Mouse (Mus musculus) kidney, embryonic 15.5 days (tissue): ENCODE measurements around the gene Bicc1. TPM values are rescaled to one million over a fixed set of nuclear protein-coding genes. Genes with fewer than 3 reads are reported as not detected.

Experiments used
- ATAC-seq: fragments of 200-750 bp; cut with Nextera tagmentation; replicated peaks from 2 replicates; pipeline ENCODE4 v1.8.0; 2017; ENCODE audit warnings: moderate TSS enrichment; ENCODE audit not compliant: low FRiP score
- H3K27ac ChIP-seq: fragments of 300-500 bp; sonication (generic); 2 replicates; pipeline ENCODE4 v1.5.1; 2015; ENCODE audit warnings: mild to moderate bottlenecking, inconsistent platforms
- H3K27me3 ChIP-seq: fragments of 300-500 bp; sonication (generic); 2 replicates; pipeline ENCODE4 v1.6.1; 2015; ENCODE audit warnings: inconsistent platforms
- H3K36me3 ChIP-seq: fragments of 300-500 bp; sonication (generic); 2 replicates; pipeline ENCODE4 v1.6.1; 2015; ENCODE audit warnings: inconsistent platforms
- H3K4me1 ChIP-seq: fragments of 300-500 bp; sonication (generic); 2 replicates; pipeline ENCODE4 v1.6.1; 2015; ENCODE audit warnings: inconsistent platforms
- H3K4me2 ChIP-seq: fragments of 300-500 bp; sonication (generic); 2 replicates; pipeline ENCODE4 v1.6.1; 2015; ENCODE audit warnings: moderate library complexity, mild to moderate bottlenecking, inconsistent platforms
- H3K4me3 ChIP-seq: fragments of 300-500 bp; sonication (generic); replicated peaks from 2 replicates; pipeline ENCODE4 v1.5.1; 2015; ENCODE audit warnings: mild to moderate bottlenecking, inconsistent platforms
- H3K9ac ChIP-seq: fragments of 300-500 bp; sonication (generic); 2 replicates; pipeline ENCODE4 v1.6.1; 2015; ENCODE audit warnings: mild to moderate bottlenecking, inconsistent platforms
- H3K9me3 ChIP-seq: fragments of 300-500 bp; sonication (generic); replicated peaks from 2 replicates; pipeline ENCODE4 v1.6.1; 2016; ENCODE audit warnings: inconsistent platforms
- WGBS: fragments of 180-500 bp; shearing (Covaris S2); methylation state at CpG from one replicate; pipeline ENCODE4 v1.1.7; 2015; ENCODE audit warnings: mixed read lengths; 5-methylcytosine and 5-hydroxymethylcytosine counted together
- polyA plus RNA-seq: library from polyadenylated mRNA; unstranded; fragments of >200 nt; fragmentation: Nextera tagmentation; extraction: Ambion mirVana; gene quantifications from 2 replicates; pipeline ENCODE4 v1.2.1, GENCODE M21; 2015

Gene Bicc1
- polyA plus RNA-seq, 1 experiment from 2014 or later, result 40.3 TPM

DNA sequence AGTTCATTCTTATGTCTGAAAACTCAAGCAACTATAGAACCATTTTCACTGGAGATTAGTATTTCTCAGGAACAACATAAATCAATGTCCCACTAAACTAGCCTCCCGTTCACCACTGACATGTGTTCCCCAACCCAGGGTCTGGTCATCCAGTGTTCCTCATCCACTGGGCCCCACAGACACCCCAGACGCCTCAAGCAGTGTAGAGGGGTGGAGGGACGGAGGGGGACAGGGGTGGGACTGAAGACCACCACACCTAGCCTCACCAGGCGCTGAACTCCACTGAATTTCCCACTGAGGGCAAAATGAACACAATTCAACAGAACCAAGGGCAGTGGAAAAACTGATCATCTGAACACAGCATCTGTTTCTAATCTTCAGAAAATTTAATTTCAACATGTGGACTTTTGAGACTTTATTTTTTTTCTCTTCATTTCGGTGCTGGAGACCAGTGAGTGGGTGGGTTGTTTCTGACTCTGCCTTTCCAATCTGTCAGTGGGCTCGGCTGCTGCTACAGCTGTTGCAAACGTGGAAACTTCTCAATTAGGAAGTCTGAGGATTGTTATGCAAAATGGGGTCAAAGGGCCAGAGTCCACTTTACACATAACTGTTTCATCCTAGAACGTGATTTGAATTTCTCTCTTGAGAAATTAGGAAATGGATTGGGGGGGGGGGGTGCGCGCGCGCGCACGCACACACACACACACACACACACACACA lies 21.2 kb downstream of the Bicc1 start:
- WGBS, result 78% methylated on average over 14 of the region's 14 CpGs
- Histone ChIP-seq H3K27ac (no peak overlapping the region), H3K9me3 (no peaks in the 10 kb centered on the region; the same call in 1 of the 2 replicates), H3K9ac (no peak overlapping the region), H3K27me3 (no peaks in the 10 kb centered on the region), H3K4me2 (no peak overlapping the region), H3K36me3 (no peaks in the 10 kb centered on the region), H3K4me1 (peaks cover 25% of the 10 kb centered on the region), H3K4me3 (no peak overlapping the region)
- no peak for ATAC-seq

DNA sequence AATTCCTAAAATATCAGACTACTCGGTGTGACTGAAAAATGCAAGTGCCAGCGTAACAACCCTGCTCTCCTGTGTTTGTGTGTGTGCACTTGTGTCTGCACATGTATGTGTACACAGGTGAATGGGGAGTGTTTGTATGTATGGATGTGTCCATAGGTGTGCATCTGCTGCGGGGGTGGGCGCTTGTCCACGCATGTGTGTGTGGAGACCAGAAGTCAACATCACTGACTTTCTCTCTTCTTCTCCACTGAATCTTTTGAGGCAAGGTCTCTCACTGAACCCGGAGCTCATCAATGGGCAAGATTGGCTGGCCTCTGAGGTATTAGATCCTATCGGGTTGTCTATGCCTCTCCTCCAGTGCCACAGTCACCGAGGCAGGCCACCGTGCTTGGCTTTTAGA lies 21.9 kb downstream of the Bicc1 start:
- no peak overlapping the region for H3K4me2 ChIP-seq
- H3K9me3 ChIP-seq, result no peaks in the 10 kb centered on the region; the same call in 1 of the 2 replicates
- H3K4me1 ChIP-seq, result peaks cover 29% of the 10 kb centered on the region
- no peak overlapping the region for H3K9ac ChIP-seq
- no peak for ATAC-seq
- 95% methylated on average over 9 of the region's 9 CpGs for WGBS
- no peaks in the 10 kb centered on the region for H3K36me3 ChIP-seq
- no peak overlapping the region for H3K27ac ChIP-seq
- H3K4me3 ChIP-seq, result no peak overlapping the region
- H3K27me3 ChIP-seq, result no peaks in the 10 kb centered on the region

DNA sequence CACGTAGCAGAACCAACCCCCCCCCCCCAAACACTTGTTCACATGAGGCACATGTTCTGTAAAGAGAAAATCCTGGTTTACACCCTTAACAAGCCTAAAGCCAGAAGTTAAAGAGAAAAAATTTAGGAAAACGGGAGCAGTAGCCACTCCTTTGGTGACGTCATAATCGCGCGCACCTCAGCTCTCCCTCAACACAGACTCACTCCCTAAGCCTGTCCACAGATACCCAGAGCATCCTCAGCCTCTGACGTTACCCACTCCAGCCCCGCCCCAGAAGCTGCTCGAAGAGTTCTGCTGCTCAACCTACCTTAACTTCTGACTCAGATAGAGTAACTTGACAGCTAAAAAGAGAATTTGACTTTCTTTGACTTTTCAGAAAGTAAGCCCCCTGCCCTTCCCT lies 28.2 kb downstream of the Bicc1 start:
- Histone ChIP-seq H3K4me2 (no peak overlapping the region), H3K27me3 (no peaks in the 10 kb centered on the region), H3K4me3 (no peak overlapping the region), H3K4me1 (peaks cover 70% of the 10 kb centered on the region), H3K9ac (no peak overlapping the region), H3K9me3 (no peaks in the 10 kb centered on the region), H3K36me3 (no peaks in the 10 kb centered on the region), H3K27ac (no peak overlapping the region)
- WGBS, result 65% methylated on average over 9 of the region's 9 CpGs
- no peak for ATAC-seq

DNA sequence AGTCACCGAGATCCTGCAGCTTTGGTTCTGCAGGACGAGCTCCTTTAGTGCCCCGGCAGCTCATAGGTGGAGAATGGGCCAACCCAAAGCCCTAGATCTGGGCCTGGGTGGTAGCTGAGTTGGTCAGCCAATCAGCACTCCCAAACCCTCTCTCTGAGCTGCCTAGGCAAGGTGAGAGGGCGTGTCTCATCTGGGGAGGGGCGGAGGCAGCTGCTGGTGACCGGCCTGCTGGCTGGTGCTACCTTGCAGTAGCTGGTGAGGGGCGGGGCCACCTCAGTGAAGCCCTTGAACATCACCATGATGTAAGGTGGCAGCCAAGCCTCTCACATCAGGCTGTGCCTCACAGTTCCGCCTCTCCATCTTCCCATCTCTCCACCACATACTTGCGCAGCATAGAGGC lies 29.2 kb downstream of the Bicc1 start:
- Histone ChIP-seq H3K9ac (no peak overlapping the region), H3K4me2 (no peak overlapping the region), H3K36me3 (no peaks in the 10 kb centered on the region), H3K27me3 (no peaks in the 10 kb centered on the region), H3K4me1 (peaks cover 71% of the 10 kb centered on the region), H3K27ac (no peak overlapping the region), H3K9me3 (no peaks in the 10 kb centered on the region), H3K4me3 (no peak overlapping the region)
- 67% methylated on average over 9 of the region's 9 CpGs for WGBS
- ATAC-seq, result no peak

DNA sequence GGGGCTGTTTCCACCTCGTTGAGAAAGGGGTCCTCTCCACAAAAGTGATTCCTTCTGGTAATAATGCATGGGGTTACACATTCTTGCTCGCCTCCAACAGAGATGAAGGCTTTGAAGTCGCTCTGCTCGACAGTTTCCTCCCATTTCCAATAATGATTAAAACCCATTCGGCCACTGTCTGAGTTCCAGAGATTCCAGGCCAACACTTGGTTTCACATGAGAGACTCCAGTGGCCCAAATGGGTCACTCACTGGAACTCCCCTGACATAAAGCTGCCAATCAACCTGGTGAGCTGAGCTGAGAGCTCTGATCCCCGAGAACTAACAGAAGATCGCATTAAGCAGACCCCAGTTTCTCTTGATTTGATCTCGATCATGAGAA lies 31.6 kb downstream of the Bicc1 start:
- 12% methylated on average over 8 of the region's 8 CpGs for WGBS
- Histone ChIP-seq H3K27me3 (no peaks in the 10 kb centered on the region), H3K36me3 (no peaks in the 10 kb centered on the region), H3K9me3 (no peaks in the 10 kb centered on the region), H3K9ac (no peak overlapping the region), H3K27ac (peak overlapping the region; percentile 88), H3K4me3 (no peak overlapping the region; the same call in 1 of the 2 replicates), H3K4me2 (peak overlapping the region; percentile 48), H3K4me1 (peaks cover 76% of the 10 kb centered on the region)
- peak; percentile 92 for ATAC-seq

DNA sequence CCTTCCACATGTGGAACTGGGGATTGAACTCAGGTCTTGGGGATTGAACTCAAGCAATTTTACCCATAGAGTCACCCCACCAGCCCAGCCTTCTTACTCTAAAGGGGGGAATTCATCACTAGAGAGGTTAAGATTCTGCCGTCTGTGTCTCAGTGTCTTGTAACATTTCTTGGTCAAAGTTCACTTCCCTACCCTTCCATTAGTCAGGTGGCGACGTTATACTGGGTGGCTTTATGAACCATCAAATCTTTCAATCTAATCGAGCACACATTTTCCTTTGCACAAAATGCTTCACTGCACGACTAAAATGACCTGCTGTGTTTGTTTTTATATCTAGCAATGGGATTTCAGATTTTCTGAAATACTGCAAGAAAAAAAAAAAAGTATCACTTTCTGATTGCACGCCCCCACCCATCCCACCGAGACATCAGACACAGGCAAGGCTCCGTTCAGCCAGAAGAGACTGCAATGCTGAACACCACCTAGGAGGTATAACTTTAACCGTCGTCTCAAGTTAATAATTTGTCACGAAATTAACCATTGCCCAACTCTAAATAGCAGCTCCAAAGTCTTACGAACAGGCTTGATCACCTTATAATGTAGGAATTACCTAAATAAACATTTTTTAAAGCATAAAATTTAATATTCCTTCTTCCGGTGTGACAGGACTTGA lies 32.1 kb downstream of the Bicc1 start:
- no peaks in the 10 kb centered on the region for H3K9me3 ChIP-seq

DNA sequence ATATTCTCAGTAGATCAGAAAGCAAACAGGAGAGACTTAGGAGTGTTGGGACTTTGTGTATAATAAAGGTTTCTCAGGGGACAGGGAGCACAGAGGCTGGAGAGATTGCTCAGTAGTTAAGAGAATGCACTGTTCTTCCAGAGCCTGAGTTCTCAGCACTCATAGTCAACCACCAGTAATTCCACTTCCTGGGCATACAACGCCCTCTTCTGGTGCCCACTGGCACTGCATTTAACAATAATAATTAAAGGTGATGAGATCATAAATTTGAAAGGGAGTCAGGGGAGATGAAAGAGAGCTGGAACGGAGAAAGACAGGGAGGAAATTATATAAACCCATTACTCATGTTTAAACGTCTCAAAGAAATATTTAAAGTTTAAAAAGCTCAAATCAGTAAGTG lies 35.5 kb downstream of the Bicc1 start:
- H3K36me3 ChIP-seq, result no peaks in the 10 kb centered on the region
- no peak for ATAC-seq
- no peaks in the 10 kb centered on the region for H3K9me3 ChIP-seq
- H3K27me3 ChIP-seq, result no peaks in the 10 kb centered on the region
- H3K4me3 ChIP-seq, result no peak overlapping the region
- no peak overlapping the region for H3K4me2 ChIP-seq
- H3K27ac ChIP-seq, result peak overlapping the region; percentile 64; the same call in 1 of the 2 replicates
- H3K4me1 ChIP-seq, result peaks cover 74% of the 10 kb centered on the region
- no peak overlapping the region for H3K9ac ChIP-seq
- WGBS, result 34% methylated on average over 3 of the region's 3 CpGs

More for the DNA sequence above, 32.1 kb downstream of the Bicc1 start:
- WGBS, result 35% methylated on average over 13 of the region's 13 CpGs
- no peaks in the 10 kb centered on the region for H3K36me3 ChIP-seq
- peak overlapping the region; percentile 88 for H3K27ac ChIP-seq
- H3K9ac ChIP-seq, result no peak overlapping the region
- H3K4me1 ChIP-seq, result peaks cover 74% of the 10 kb centered on the region
- peak overlapping the region; percentile 48 for H3K4me2 ChIP-seq
- H3K27me3 ChIP-seq, result no peaks in the 10 kb centered on the region
- no peak overlapping the region; the same call in 1 of the 2 replicates for H3K4me3 ChIP-seq
- peak; percentile 81 for ATAC-seq

DNA sequence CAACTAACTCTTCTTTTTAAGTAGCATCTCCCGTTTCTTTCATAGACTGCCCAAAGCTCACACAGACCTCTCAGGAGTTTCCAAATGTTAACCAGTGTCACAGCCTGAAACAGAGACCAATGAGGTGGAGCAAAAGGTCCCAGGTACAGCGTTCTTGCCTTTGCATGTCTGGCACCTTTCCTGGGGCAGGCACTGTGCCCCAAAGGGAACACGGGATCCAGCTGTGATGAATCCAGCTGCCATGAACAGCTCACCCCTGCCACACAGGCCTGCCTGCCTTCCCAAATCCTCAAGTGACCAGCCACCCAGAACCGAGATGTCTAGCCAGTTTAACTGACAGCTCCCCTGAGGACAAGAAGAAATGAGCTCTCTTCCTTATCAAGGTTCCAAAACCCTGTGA lies 36.1 kb downstream of the Bicc1 start:
- Histone ChIP-seq H3K27me3 (no peaks in the 10 kb centered on the region), H3K4me2 (no peak overlapping the region), H3K4me1 (peaks cover 76% of the 10 kb centered on the region), H3K9me3 (no peaks in the 10 kb centered on the region), H3K9ac (no peak overlapping the region), H3K36me3 (no peaks in the 10 kb centered on the region), H3K4me3 (no peak overlapping the region), H3K27ac (peak overlapping the region; percentile 64; the same call in 1 of the 2 replicates)
- ATAC-seq, result no peak
- 43% methylated on average over 4 of the region's 4 CpGs for WGBS

DNA sequence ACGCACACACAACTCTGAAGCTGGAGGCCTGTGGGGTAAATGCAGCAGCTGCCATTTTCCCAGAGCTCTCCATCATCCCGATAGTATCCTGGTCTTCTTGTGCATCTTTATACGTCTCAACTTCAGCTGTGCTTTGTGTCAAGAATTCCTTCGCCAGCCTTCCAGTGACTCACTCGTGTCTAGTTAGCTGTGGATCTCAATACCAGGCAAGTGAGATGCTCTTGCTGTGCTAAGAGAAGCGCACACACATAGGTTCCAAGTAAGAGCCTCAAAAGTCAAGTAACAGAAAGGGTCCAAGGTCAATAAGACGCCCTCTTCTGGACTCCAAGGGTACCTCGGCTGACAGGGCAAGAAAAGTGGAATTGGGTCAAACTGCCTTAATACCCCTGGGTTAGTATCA lies 37.0 kb downstream of the Bicc1 start:
- Histone ChIP-seq H3K27me3 (no peaks in the 10 kb centered on the region), H3K9me3 (no peaks in the 10 kb centered on the region), H3K9ac (no peak overlapping the region), H3K4me2 (no peak overlapping the region), H3K4me1 (peaks cover 74% of the 10 kb centered on the region), H3K4me3 (no peak overlapping the region), H3K27ac (no peak overlapping the region), H3K36me3 (no peaks in the 10 kb centered on the region)
- WGBS, result 82% methylated on average over 8 of the region's 8 CpGs
- no peak for ATAC-seq

DNA sequence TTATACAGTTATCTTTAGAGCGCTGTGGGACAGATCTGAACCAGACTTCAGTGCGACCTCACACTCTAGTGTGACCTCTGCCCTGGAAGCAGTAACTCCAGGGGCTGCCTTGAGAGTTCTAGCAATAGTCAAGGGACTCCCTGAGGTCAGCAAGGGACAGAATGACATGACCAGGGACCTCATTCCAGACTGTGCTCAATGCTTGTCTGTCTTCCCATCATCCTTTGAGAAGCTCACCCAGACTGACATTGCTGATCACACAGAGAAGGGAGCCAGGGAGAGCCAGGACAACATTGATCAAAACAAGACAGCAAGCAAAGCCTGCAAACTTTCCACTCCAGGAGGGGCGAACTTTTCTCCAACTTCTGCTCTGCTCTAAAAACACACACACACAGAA lies 38.7 kb downstream of the Bicc1 start:
- H3K9ac ChIP-seq, result no peak overlapping the region
- H3K4me2 ChIP-seq, result no peak overlapping the region
- 0 out of 2 replicates have a peak, but pooled peaks cover 3% of the 10 kb centered on the region for H3K36me3 ChIP-seq
- no peak overlapping the region for H3K4me3 ChIP-seq
- WGBS, result 61% methylated on average over 3 of the region's 3 CpGs
- H3K27ac ChIP-seq, result peak overlapping the region; percentile 91
- peaks cover 59% of the 10 kb centered on the region for H3K4me1 ChIP-seq
- no peak; the same call in 1 of the 2 replicates for ATAC-seq
- no peaks in the 10 kb centered on the region for H3K9me3 ChIP-seq
- no peaks in the 10 kb centered on the region for H3K27me3 ChIP-seq

DNA sequence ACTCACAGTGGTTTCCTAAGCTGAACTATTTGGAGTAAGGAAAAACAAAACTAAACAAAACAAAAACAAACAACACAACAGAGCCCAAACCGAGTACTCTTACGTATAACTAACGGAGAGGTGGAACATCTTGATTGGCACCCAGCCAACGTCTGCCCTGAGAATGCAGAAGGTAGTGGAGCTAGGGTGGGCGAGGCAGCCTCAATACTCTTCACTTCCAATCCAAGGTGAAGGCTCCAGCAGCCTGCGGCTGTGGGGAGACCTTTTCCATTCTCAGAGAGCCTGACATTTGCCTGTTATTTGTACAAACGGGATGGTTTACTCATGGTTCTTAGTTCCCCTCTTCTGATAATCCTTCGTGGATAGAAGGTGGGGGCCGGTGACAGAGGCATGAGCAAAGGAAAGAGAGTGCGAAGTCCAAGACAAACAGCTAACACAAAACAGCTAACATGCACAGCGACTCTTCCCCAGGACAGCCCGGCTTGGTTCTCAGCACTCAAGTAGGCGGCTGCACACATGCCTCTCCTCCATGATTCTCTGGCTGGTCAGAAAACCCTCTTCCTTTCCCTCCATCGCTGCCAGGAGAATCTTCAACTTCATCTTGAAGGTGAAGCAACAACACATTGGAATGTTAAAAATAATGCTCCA lies 39.3 kb downstream of the Bicc1 start:
- Histone ChIP-seq H3K4me1 (peaks cover 55% of the 10 kb centered on the region), H3K27ac (peak overlapping the region; percentile 91), H3K9ac (no peak overlapping the region), H3K36me3 (0 out of 2 replicates have a peak, but pooled peaks cover 3% of the 10 kb centered on the region), H3K9me3 (no peaks in the 10 kb centered on the region), H3K4me2 (no peak overlapping the region), H3K27me3 (no peaks in the 10 kb centered on the region), H3K4me3 (no peak overlapping the region)
- ATAC-seq, result no peak
- 71% methylated on average over 14 of the region's 14 CpGs for WGBS
